Mouse (Mus musculus): ENCODE measurements around the gene Thrb.

The Thrb gene

GRCm38 (mm10) chr14:17786249-17786648 is 126.2 kb downstream of the Thrb start:
- no peak for DNase-seq

DNA sequence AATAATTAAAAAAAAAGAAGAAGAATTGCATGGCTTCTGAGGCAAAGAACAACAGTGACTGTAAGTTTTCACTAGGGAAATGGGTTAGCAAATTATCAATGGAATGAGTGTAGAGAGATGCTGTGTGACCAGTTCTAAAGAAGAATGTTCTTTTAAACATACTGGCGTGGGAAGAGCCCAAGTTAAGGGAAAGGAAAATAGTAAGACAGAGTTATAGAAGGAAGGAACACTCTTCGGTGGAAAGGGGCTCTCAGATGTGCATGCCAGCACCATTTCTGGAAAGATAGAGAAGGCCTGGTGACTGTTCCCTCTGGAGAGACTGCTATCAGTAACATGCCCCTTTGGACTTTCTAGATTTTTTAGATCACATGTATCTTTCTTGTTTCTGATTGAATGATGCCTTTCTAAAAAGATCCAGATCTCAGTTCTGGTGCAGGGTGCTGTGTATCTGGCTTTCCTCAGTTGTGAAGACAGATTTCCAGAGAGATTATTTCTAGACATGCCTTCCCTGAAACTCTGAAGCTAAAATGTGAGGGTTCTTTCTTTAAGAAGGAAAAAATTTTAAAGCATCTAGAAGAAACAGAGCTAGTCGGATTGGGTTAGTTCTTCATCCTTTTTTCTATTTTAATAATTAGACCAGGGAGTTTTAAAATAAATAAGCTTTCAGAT is 144.0 kb downstream of the Thrb start:
- no peak for DNase-seq

- DNase-seq = no peak
Measured at GRCm38 (mm10) chr14:17811051-17811450, 151.0 kb downstream of the Thrb start.

DNA sequence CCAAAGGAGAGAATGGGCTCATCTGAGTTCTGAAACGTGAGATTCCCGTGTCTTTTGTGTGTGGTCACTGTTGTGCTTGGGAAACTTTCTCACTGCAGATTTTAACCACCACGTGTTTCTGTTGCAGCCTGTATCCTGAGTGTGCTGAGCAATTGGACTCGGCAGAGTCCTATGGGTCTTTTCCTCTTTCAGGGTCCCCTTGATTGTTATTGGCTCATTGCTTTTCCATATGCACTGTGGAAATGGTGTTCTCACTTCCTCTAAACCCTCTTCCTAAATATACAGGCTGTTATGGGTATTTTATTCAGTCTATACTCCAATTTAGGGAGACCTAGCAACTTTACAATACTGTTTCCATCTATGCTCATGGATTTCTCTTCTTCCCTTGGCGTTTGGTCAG is 152.4 kb downstream of the Thrb start:
- no peak for DNase-seq

DNA sequence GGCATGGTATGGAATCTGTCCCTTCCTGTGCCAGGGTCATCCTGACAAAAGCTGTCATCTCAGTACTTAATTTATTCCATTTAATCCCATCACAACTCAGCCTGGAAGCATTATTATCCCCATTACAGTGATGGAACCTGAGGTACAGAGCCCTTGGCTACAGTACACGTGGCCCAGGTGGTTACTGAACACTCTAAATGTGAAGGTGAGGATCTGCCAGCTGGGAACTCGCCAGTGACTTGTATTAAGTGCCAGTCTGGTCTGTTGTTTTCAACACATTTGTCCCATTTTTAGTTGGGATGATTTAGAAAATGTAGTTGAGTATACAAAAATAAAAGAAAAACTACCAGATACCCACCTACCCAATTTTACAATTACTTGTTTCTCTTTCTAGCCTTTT is 155.0 kb downstream of the Thrb start:
- DNase-seq = no peak

- DNase-seq = no peak
Measured at GRCm38 (mm10) chr14:17818086-17818485, 158.0 kb downstream of the Thrb start.

- no peak for DNase-seq
Measured at GRCm38 (mm10) chr14:17822754-17823153, 162.7 kb downstream of the Thrb start.

- no peak for DNase-seq
Measured at GRCm38 (mm10) chr14:17827401-17827800, 167.3 kb downstream of the Thrb start.

- DNase-seq = no peak
Measured at GRCm38 (mm10) chr14:17835738-17836137, 175.7 kb downstream of the Thrb start.

- no peak for DNase-seq
Measured at GRCm38 (mm10) chr14:17836766-17837165, 176.7 kb downstream of the Thrb start.

DNA sequence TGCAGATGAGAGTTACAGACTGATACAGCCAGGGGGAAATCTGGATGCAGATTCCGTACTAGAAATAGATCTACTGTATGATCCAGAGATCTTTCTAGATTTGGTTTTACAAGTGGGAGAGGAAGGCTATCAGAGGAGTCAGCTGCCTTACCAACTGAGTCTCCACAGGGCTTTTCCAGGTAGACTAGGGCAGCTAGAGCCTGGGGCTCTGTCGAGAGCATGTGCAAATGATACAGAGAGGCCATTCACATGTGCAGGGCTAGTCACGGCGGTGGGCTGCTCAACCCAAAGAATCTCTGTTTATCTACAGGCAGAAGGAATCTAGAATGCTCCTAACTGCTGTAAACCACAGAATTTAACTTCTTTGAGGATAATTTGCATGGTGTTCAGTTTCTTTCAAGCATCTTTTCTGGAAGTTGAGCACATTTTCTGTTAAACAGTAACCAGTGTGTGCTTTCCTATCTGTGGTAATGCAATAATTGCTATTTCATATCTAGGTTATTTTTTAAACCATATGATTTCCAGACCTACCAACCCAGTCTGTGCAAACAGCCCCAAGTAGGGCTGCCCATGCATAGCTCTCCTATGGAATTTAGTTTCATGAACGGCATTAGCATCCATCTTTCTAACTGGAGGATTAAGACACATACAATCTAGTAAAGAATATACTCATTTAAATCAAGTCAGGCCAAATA is 185.1 kb downstream of the Thrb start:
- DNase-seq = no peak

DNA sequence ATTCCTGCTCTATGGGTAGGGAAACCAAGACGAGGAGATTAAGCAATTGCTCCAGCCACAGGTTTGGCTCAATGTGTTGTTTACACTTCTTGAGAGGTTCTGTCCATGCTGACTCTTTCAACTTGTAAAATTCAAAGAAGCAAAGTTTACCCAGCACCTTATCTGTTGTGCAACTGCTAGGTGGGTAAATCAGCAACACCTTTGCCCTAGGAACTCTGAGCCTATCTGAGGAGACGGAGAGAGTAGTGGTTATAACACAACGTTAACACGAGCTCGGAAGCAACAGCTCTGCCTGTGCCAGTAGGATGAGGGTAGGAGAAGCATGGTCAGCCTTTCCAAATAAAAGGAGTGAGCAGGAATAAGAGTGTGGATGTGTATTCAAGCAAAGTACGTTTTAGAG is 185.8 kb downstream of the Thrb start:
- no peak for DNase-seq

GRCm38 (mm10) chr14:17846700-17847099 is 186.6 kb downstream of the Thrb start:
- DNase-seq = no peak

- no peak for DNase-seq
Measured at GRCm38 (mm10) chr14:17847211-17847610, 187.2 kb downstream of the Thrb start.

GRCm38 (mm10) chr14:17850355-17850754 is 190.3 kb downstream of the Thrb start:
- no peak for DNase-seq

DNA sequence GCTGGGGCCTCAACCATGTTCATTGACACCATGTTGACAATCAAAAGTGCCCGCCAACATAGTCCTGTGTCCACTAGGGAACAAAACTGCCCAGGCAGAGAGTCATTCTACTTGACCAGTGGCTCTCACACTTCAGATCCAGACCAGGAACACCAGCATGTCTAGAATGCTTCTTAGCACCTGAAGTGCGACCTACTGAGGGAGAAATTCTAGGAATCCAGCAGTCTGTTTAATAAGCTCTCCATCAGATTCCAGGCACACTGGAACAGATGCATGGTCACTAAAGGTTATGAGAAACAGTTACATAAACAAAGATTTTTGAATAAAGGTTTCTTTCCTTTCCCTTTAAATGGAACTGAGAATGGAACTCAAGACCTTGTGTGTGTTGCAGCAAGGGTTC is 192.2 kb downstream of the Thrb start:
- no peak for DNase-seq

GRCm38 (mm10) chr14:17859790-17860385 is 199.8 kb downstream of the Thrb start:
- DNase-seq = no peak

GRCm38 (mm10) chr14:17862651-17863050 is 202.6 kb downstream of the Thrb start:
- DNase-seq = no peak

DNA sequence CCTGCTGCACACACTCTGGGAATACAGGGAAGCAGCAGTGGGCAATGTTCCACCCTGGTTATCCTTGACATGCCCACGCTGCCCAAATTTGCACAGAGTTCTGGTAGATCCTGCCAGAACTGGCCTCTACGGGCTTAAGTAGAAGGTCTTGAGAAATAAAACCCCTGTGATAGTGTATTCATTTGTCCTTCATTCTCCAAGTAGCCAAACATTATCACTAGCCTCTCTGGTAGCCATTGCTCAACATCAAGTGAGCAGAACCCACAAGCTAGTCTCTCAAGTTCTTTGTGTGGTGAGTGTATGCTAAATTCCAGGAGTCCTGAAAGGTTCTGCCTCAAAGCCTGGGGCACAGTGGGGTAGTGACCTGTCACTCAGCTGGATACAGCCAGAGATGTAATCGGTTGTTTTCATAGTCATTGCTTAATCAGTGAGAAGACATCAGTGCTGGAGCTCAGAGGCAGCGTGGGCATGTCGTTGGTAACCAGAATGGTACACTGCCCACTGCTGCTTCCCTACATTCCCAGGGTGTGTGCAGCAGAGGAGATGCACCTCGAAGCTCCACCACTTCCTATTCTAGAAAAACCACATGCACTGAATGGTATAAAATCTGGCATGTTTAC is 203.8 kb downstream of the Thrb start:
- no peak for DNase-seq

DNA sequence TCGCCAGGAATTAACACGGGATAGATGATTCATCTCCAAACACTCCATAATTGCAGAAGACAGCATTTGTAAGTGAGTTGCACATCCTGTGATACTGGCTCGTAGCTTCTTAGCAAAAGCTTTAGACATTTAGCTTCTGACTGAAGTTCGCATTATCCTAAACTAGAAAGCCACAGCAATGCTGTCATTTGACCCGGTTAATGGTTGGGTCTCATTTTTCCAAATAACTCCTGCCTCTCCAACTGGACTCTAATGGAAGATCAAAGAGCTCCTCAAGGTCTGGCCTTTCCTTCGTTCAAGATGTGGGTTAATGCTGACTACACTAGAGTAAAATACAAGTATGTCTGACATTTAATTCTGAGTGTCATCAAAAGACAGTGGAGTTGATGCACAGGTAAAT is 208.3 kb downstream of the Thrb start:
- no peak for DNase-seq

GRCm38 (mm10) chr14:17875946-17876345 is 215.9 kb downstream of the Thrb start:
- DNase-seq = no peak

- DNase-seq = no peak
Measured at GRCm38 (mm10) chr14:17879446-17879845, 219.4 kb downstream of the Thrb start.

DNA sequence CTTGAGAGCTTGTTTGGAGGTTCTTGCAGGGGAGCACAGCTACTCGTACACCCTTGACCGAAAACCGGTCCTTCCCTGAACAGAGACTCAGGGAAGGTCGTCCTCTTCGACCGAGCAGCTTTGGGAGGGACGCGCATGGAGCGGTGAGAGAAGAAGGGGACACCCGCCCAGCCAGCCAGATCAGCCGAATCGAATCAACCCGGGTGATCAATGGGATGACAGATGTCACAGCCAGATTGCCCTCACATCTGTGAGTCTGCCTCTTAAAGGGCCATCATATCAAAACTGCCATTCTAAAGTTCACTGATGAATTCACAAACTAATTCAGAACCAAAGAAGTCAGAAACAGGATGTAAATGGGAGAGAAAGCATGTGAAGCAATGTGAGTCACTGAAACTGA is 224.8 kb downstream of the Thrb start:
- DNase-seq = no peak

DNA sequence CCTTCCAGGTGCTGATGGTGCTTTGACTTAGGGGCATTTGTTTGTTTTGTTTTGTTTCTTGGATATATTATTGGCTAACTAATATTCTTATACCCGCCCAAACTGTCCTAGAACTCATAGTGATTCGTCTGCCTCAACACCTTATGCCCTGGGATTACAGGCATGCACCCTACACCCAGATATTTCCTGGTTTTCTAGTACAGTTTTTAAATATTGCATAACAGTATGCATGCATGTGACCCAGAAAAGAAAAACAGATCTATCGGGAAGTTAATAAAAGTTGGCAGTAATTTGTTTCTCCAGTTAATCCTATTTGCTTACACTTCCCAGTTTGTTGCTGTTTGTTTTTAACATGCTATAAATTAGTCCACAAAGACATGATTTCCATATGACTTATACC is 225.3 kb downstream of the Thrb start:
- no peak for DNase-seq
